Mouse (Mus musculus) thymus, postnatal 4 days (tissue): ENCODE results near the gene Nop58.
"Not testable (repeated sequence)": the region's sequence is repeated elsewhere in the genome, so short reads cannot be mapped to it uniquely, and the experiment has no call there.

Experiments
- DNase-seq: peaks from one replicate; pipeline ENCODE4 v3.0.0; 2021

Nop58 gene

DNA sequence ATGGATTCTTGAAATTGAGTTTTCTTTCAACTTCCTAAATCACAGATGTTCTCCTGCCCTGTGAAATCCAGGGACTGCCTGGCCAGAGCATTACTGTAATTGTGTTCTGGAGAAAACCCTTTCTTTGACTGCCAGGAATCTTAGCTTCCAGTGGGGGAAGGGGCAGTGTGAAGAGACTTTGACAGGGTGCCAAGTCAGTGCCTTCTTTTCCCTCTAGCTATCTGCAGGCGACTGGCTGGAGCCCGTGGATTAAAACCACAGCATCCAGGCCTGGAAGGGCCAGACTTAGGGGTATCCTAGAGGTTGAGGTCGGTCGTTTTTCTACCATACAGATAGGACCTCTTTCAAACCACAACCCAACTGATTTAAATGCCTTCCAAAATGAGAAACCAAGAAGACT is 40.9 kb downstream of the Nop58 start:
- DNase-seq, result no peak

DNA sequence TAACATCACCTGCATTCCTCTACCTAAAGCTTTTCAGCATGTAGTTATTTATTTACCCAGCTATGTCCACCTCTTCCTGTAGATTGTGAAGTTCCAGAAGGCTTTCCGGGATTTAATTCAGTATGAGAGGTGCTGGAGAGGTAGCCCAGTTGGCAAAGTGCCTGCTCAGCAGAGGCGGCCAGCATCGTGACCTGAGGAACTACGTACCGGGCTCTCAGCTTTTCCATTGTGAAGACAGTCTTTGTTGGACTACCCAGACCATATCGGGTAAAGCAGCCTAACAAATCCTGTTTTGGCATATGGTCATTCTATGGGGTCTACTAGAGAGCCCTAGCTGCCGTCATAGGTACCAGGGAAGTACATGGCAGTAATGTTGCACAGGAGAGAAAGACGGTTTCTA is 45.3 kb downstream of the Nop58 start:
- DNase-seq, result no peak

DNA sequence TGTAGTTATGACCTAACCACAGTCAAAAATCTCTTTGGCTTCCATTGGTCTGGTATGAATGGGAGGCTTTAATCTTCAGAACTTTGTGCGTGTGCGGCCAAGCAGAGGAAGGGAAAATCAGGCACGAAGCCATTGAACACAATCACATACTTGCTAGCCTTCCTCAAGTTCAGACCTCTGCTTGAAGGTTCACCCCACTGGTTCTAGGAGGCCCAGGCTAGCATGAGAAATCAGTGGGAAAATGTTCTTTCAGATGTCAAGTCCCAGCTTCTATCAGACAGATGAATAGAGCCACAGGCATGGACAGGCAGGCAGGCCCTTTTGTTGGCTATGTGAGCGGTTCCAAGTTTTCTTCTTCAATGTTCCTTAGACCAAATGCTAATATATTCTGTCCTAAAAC is 46.0 kb downstream of the Nop58 start:
- DNase-seq, result no peak

DNA sequence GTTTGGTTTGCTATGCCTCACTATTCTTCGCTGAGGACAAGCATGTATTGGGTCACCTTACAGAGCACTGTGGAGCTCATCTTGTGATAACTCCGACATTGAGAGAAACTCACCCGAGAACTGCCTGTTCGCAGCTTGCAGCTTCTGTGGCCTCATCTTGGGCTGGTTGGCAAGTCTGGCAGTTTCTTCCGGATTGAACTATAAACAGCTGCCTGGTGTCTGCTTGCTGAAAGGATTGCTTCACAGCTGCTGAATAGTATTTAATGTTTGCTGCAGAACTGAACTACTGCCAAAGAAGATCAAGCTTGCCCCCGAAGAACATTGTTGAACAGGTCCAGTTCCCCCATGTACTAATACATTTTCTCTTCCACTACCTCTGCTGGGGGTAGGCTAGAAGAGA is 49.3 kb downstream of the Nop58 start:
- no peak for DNase-seq

DNA sequence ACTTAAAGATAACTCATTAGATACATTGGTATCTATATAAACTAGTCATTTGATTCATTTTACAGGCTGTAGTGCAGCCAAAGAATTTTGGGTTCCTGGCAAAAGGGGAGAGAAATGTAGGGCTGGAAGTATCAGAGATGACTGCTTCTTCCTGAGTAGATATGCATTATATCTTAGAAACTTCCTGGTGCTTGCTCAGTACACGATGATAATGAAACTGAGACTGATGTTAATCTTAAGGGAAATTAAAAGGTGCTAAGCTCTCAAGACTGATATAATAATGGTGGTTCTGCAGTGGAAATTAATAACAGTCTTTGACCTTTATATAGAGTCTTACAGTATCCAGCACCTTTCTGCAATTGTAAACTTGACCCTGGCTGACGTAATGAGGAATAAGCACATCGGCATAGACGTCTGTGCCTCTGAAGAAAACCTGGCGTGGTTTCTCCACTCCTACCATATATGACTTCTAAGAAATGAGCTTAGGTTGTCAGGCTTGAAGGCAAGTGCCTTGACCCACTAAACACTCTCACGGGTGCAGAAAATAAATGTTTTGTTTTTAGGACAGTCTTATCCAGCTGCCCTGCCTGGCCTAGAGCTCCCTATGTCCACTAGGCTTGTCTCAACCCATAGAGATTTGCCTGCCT is 54.1 kb downstream of the Nop58 start:
- no peak for DNase-seq

DNA sequence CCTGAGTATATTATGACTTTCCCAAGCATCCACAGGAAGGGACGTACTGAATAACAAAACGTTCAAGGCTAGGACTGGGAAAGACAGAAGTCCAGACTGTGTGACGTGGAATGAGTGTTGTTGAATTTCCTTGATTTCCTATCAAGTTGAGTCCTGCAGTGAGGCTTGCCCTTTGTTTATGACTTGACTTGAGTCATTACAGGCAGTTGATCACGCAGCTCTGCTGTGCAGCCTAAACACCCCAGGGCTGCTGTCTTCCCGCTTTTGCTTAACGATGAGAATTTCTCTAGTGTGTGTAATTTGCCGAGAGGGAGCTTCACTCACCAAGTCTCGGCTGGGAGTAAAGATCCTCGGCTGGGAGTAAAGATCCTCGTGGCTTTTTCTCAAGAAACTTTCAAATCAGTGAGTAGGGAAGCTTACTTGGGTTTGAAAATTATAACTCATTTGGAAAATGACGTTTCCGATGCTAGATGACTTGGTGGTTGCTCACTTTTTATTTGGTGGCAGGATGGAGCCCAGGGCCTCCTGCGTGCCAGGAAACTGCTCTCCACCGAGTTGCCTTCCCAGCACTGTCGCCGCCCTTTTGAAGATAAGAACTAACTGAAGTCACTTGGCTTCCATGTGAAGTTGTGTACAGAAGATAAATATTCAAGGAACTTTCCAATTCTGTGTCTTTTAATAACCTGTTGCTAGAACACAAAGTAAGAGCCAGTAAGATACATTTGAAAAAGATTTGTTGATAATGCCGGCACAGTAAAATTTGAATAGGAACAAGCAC is 55.0 kb downstream of the Nop58 start:
- no peak for DNase-seq

DNA sequence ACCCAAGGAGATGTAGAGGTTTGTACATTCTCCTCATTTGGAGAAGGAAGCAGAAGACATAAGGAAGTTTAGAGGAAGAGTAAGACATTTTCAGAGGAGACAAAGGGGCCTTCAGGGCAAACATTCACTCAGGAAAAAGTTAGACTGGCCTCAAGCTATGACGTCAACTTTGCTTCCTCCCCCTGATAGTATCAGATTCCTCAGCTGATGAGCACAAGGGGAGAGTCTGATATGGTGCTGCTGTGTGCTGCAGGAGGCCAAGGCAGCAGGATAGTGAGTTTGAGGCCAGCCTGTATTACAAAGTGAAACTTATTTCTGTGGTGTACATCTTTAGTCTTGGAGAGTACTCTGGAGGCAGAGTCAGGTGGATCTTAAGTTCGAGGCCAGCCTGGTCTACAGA is 64.3 kb downstream of the Nop58 start:
- DNase-seq, result no peak

DNA sequence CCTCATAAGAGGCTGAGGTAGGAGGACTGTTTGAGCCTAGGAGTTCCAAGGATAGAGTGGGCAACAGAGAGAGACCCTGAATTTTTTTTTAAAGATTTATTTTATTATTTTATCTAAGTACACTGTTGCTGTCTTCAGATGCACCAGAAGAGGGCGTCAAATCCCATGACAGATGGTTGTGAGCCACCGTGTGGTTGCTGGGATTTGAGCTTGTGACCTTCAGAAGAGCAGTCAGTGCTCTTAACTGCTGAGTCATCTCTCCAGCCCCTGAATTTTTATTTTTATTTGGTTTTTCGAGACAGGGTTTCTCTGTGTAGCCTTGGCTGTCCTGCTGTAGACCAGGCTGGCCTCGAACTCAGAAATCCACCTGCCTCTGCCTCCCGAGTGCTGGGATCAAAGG is 65.0 kb downstream of the Nop58 start:
- DNase-seq, result not testable (repeated sequence)

DNA sequence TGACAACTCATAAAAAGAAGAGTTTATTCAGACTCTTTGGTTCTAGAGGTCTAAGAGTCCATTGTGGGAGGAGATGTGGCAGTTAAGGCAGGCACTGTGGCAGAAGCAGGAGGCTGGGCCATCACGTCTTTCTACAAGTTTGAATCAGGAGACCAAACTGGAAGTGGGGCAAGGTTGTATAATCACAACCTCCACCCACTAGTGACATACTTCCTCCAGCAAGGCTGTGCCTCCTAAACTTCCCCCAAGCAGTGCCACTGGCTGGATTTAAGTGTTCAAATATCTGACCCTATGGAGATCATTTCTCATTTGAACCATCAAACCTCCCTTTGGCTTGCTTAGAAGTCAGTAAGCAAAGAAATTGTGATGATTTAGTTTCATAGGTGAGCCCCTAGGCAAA is 70.5 kb downstream of the Nop58 start:
- no peak for DNase-seq

DNA sequence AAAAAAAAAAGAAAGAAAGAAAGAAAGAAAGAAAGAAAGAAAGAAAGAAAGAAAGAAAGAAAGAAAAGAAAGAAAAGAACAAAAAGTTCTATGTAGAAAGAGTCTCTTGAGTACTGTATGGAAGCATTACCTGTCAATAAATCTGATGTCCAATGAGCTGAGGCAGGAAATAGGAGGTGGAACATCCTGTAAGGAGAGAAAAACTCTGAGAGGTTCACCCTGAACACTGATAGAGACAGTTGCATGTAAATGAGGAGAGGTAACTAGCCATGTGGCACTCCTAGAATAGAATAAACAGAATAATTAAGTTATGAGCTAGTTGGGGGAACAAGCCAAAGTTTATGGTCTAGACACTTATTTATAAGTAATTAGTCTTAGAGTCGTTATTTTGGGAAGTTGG is 73.6 kb downstream of the Nop58 start:
- no peak for DNase-seq

DNA sequence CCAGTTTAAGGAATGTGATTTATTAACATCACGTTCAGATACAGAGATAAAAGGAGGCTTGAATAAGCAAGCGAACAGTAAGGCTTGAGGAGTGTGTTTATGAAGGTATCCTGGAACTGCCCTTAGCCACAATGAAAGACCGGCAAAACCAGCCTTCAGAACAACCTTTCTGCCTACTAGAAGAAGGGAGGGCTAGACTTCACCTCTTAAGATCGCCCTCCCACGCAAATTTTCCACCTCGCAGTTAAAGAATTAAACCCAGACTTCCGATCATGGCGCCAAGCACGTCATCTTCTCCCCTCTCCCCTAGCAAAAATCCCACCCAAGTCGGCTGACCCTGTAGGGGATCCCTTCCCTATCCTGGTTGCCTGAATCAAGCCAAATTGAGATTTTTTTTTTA is 77.4 kb downstream of the Nop58 start:
- peak; percentile 42 for DNase-seq

DNA sequence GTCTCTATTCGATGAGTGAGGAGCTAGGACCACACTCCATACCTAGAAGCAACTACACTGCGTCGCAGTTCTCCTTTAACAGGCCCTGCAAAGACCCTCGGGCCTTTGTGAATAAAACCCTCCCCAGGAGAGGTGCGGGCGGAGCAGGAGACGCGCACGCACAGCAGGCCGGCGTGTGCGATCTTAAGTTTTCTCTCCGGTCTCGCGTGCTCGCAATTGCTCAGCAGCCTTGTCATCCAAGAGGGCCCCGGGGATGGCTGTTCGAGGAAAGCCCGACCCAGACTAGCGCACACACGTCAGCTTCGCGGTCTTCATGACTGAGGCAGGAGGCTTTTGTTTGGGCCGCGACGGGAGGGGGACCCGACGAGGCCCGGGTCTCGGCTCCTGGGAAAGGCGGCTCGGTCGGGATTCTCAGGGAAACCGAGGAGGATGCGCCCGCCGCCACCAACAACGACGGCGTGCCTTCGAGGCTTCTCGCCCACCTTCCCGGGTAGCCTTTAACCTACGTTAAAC is 77.9 kb downstream of the Nop58 start:
- peak; percentile 71 for DNase-seq

DNA sequence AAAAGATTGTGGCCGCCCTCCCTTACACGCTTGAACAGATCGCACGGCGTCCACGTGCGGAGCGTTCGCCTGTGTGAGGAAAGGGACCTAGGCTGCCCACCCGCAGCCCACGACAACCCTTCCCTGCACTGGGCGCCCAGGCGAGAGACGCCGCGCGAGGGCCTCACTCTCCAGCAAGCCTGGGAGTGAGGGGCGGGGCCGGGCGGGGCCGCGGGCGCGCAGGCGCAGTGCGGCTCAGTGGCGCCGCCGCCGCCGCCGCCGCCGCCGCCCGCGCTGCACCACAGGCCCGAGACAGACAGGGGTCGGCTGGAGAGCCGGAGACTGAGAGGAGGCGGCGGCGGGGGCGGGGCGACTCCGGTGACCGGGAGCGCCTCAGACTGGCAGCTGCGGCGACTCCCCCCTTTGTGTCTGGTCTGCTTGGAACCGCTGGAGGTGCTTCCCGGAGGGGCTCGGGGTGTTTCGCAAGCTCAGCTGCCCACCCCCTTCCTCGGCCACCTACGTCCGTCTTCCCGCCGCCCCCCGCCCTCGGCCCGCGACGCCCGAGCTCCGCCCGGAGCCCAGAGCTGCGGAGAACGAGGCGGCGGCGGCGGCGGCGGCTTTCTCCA is 78.5 kb downstream of the Nop58 start, which contains the start of gene Bmpr2:
Bmpr2 (plus strand) TSS at position 237 of the 605 bp plus-strand sequence.
- peak; percentile 91 for DNase-seq

DNA sequence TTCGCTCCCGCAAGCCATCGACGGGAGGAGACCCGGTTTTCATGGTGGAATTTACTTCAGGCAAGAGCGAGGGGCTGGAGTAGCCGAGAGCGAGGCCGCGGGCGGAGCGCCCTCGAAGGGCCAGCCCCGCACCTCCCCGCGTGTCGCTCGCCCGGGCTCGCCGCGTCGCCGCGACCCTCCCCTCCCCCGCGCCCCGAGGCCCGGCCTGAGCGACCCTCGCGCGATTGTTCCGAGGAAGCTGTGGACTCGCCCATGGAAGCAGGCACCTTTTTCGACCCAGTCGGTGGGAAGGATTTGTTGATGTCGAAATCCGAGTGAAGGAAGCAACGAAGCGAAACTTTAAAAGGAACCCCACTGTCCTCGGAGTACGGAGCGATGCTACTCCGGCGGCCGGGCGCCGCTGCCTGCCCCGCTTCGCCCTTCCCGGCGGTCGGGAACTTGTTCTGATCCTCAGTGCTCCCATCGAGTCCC is 79.0 kb downstream of the Nop58 start:
- DNase-seq, result peak; percentile 65

DNA sequence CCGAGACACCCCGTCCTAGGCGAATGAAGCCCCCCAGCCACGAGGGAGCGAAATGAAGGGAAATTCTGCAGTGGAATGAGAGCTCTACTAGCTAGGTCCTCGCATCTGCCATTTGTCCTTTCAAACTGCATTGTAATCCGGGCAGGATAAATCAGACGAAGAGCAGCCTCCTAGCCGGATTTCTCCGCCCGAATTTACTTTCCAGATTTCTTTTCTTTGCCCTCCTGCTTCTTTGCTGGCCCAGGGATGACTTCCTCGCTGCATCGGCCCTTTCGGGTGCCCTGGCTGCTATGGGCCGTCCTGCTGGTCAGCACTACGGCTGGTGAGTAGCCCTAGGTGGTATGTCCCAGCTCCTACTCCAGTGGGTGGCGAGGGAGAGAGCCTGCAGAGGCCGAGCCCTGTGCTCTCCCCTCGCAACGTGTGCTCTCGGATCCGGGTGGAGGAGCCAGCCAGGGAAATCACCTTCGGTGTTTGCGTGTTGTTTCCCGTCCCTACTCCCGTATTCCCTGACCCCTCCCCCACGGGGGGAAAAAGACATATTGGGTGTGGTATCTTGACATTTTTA is 79.7 kb downstream of the Nop58 start:
- DNase-seq, result peak; percentile 40

DNA sequence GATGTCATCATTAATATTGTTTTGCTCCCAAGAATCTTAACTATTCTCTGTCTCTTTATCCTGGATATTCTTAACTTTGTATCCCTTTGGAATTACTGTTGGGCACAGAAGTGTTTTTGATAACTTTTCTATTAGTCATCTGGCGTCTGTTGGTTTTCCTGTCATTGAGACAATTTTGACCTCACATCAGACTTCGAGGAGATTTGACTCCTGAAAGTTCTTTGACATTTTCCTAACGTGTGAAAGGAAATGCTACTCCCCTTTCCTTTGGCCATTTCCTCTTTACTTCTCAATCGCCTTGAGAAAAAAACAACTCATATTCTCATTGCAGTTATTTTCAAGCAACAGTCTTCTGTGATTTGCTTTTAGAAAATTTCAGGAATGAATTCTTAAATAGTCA is 80.5 kb downstream of the Nop58 start:
- DNase-seq, result no peak

DNA sequence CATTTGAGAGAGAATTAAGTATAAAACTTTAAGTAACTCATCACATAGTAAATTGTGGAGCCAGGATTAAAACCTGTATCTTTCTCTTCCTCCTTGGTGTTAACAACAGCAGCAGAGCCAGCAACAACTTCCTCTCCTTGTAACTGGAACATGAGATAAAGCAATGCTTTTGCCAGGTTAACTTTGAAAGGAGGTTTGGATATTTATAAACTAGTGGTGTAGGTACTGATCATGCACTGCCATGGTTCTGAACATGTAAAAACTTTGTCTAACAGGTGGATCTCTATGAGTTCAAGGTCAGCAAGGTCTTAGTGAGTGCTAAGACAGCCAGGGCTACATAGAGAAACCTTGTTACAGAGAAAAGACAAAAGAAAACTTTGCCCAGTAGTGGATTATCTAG is 81.9 kb downstream of the Nop58 start:
- no peak for DNase-seq
